Mouse (Mus musculus) spleen, postnatal 4 days (tissue): ENCODE measurements around the gene Hus1.

Experiments
- DNase-seq, 2 experiments: peaks; one replicate each; pipeline ENCODE4 v3.0.0; 2022; ENCODE audit warnings: low spot score in 2 of 2

Hus1 gene

GRCm38 (mm10) chr11:8978154-8978553 lies 32.8 kb downstream of the Hus1 start:
- DNase-seq = no peak

DNA sequence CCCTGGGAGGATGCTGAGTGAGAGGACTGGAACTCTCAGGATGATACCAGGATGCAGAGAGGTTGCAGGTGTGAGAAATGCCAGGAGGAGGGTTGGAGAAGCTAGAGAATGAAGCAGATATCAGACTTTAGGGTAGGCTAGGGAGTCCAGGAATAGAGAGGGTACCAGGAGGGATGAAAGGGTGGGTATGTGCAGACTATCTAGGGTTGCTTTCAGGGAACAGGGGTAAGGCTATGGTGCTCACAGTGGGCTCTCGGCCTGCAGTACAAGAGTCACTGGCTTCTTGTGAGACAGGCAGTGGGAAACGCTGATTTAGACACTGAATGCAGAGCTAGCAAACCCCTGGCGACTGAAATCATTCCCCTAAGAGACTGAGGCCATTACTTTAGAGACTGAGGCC lies 37.8 kb downstream of the Hus1 start, which contains the start of gene Pkd1l1:
Pkd1l1 (minus strand) TSS at position 101 of the 400 bp plus-strand sequence.
- no peak for DNase-seq

DNA sequence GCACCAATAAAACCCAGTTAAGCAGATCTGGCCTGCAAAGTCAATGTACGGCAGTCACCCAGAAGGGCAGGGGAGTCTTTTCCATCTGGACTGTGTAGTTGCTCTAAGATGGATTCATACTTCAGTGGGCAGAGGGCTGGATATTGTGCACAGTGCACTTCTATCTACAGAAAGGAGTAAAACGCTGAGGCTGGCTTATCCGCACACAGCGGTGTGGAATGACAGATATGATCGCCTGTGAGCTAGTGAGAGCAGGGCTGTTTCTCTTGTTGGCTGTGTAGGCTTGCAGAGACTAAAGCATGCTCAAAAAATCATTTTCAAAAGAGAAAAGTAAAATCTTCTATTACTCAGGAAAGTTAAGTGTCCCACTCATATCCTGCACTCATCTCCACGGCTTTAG lies 38.9 kb downstream of the Hus1 start:
- no peak for DNase-seq

- no peak for DNase-seq
Measured at GRCm38 (mm10) chr11:8970509-8970908, 40.5 kb downstream of the Hus1 start.

DNA sequence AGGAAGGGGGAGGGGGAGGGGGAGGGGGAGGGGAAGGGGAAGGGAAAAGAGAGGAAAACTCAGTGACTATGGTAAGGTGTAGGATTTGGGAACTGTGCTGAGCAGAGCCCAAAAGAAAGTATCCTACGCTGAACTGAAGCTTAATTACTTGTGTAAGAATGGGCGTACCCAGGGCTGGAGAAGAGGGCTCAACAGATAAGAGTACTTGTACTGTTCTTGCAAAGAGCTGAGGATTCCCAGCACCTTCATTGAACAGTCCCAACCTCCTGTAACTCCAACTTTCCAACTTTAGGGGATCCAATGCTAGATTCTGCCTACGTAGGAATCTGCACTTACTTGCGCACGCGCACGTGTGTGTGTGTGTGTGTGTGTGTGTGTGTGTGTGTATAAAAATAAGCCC lies 42.9 kb downstream of the Hus1 start:
- no peak for DNase-seq

DNA sequence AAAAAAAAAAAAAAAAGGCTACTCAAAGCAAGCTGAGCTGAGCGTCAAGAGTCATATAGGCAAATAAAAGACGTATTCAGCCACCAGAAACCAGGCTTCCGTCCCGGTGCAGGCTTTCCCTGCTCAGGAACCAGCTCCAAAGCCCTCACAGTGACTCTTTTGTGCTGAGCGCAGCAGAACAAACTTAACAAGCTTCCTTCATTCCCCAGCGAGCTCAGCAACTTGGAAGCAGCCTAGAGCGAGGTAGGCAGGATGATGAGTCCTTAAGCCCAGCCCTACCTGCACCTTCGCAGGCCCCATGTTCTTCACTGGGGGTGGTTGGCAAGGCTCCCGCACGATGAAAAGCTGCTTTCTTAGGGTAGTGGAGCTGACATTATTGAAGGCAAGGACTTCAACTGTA lies 52.4 kb downstream of the Hus1 start:
- DNase-seq = no peak

DNA sequence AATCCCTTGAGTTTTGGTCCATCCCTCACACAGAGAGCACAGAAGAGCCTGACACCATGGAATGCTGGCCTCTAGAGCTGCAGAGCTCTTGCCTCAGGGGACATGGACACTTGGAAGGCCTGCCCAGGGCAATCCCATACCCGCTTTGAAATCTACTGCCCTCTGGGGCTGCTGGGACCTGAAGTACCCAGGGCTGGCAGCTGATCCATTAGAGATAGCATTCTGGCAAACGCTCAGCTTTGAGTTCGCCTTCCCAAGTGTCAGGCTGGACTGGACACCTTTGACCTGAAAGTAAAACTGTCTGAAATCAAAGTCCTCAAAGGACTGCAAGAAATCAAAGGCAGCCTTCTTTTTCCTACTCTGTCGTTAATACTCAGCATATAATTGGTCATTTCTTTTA lies 52.9 kb downstream of the Hus1 start:
- DNase-seq = no peak

DNA sequence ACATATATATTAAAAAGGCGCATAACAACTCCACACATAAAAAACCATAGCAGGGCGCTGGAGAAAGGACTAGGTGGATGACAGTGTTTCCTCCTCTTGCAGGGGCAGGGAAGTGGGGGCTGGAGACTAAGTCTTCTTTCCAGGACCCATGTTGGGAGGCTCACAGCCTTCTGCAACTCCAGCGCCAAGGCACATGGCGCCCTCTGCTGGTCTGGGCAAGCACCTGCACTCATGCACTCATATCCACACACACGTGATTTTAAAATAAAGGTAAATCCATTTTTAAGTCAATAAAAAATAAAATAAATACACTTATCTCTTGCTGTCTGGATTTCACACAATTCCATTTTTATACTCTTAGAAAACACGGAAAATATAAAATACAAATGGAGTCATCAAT lies 54.0 kb downstream of the Hus1 start:
- DNase-seq = no peak

GRCm38 (mm10) chr11:8955678-8956077 lies 55.3 kb downstream of the Hus1 start:
- DNase-seq = no peak

- DNase-seq = no peak
Measured at GRCm38 (mm10) chr11:8949765-8950430, 61.1 kb downstream of the Hus1 start.

GRCm38 (mm10) chr11:8948871-8949270 lies 62.1 kb downstream of the Hus1 start:
- no peak for DNase-seq

GRCm38 (mm10) chr11:8944114-8944513 lies 66.9 kb downstream of the Hus1 start:
- no peak for DNase-seq
